Mouse (Mus musculus): ENCODE data around the gene Vmn1r119.
"Not testable (repeated sequence)": the region's sequence is repeated elsewhere in the genome, so short reads cannot be mapped to it uniquely, and the experiment has no call there.

Vmn1r119 gene

DNA sequence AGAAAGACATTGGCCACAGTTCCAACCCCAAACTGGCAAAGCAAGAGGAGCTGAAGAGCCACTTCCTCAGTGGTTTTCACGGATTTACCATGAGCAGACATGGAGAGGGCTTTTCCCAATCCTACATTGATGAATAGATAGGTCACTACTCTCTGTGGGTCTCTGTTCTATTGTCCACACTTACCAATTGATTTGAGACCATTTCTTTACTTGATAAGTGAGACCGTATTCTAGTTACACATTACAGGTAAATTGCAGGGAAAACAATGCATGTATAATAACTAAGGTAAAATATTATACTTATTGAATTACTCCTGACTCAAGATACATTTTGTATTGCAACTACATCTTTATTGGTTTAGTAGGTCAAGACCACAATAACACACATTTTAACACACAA lies at the start of gene Vmn1r119:
Gene Vmn1r119 (minus strand): TSS at position 101 of the 400 bp plus-strand sequence.
- not testable (repeated sequence) for DNase-seq (ENCODE audit: low read depth, low spot score)

DNA sequence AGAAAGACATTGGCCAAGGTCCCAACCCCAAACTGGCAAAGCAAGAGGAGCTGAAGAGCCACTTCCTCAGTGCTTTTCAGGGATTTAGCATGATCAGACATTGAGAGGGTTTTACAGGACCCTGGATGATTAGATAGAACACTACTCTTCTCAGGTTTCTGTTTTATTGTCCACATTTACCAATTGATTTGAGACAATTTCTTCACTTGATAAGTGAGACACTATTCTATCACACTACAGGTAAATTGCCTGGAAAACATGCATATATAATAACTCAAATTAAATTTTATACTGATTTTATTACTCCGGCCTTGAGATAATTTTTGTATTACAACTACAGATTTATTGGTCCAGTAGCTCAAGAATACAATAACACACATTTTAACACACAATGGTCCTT lies 41.4 kb upstream of the Vmn1r119 start, which contains the start of gene Vmn1r120:
Gene Vmn1r120 (minus strand): TSS at position 101 of the 400 bp plus-strand sequence.
- not testable (repeated sequence) for DNase-seq (ENCODE audit: low read depth, low spot score)
